Mouse (Mus musculus) olfactory bulb, adult 2 months (tissue): ENCODE results near the gene Wdr62. TPM values are rescaled to one million over a fixed set of nuclear protein-coding genes. Genes with fewer than 3 reads are reported as not detected.
"Not testable (repeated sequence)": the region's sequence is repeated elsewhere in the genome, so short reads cannot be mapped to it uniquely, and the experiment has no call there.

Experiments
- H3K27ac ChIP-seq: fragments of 200-500 bp; 2 replicates; pipeline ENCODE4 v1.5.1; 2012; ENCODE audit warnings: low read depth, low read length; ENCODE audit not compliant: insufficient read depth
- H3K4me1 ChIP-seq: fragments of 200-500 bp; 2 replicates; pipeline ENCODE4 v1.6.1; 2012; ENCODE audit warnings: low read length; ENCODE audit not compliant: control insufficient read depth, insufficient read depth
- H3K4me3 ChIP-seq: fragments of 200-500 bp; 2 replicates; pipeline ENCODE4 v1.5.1; 2012; ENCODE audit warnings: mild to moderate bottlenecking, low read depth, low read length, moderate library complexity; ENCODE audit not compliant: insufficient read depth
- CTCF ChIP-seq: fragments of 200-500 bp; IDR thresholded peaks from 2 replicates; pipeline ENCODE4 v1.5.1; 2012; ENCODE audit warnings: low read depth, mild to moderate bottlenecking, low read length, moderate library complexity; ENCODE audit not compliant: insufficient read depth
- POLR2A ChIP-seq: fragments of 200-500 bp; IDR thresholded peaks from 2 replicates; pipeline ENCODE4 v1.6.1; 2012; ENCODE audit warnings: mild to moderate bottlenecking, low read depth, low read length, moderate library complexity; ENCODE audit not compliant: insufficient read depth
- WGBS: fragments of 180-500 bp; shearing (Covaris S2); methylation state at CpG from one replicate; pipeline ENCODE4 v1.1.7; 2018; 5-methylcytosine and 5-hydroxymethylcytosine counted together
- polyA plus RNA-seq: library from polyadenylated mRNA; stranded (reverse); fragments of >200 nt; gene quantifications from 2 replicates; pipeline ENCODE4 v1.2.4, GENCODE M21; 2012; ENCODE audit warnings: low replicate concordance; ENCODE audit not compliant: missing spikeins, insufficient read depth, insufficient read length

Gene Wdr62
- polyA plus RNA-seq, 1 experiment: not detected

DNA sequence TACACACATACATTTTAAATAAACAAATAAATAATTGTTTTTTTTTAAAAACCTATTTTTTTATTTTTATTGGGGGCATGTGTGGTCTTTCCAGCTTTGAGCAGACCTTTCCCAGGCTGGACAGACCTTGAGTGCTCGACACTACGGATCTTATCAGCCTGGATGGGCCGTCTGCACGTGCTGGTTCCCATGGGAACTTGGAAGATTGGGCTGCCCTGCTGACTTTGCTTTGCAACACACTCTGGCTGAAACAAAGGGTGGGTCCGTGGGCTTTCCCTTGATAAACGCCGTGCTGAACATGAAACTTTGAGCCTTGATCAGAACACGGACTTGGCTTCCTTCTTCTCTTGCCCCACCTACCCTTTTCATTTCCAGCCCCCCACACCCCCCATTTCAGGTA lies 75.8 kb downstream of the Wdr62 start:
- 29% methylated on average over 8 of the region's 8 CpGs for WGBS
- no peak overlapping the region for H3K4me3 ChIP-seq
- TF ChIP-seq CTCF (no peak), POLR2A (no peak)
- no peak overlapping the region for H3K27ac ChIP-seq
- H3K4me1 ChIP-seq: no peaks in the 10 kb centered on the region

DNA sequence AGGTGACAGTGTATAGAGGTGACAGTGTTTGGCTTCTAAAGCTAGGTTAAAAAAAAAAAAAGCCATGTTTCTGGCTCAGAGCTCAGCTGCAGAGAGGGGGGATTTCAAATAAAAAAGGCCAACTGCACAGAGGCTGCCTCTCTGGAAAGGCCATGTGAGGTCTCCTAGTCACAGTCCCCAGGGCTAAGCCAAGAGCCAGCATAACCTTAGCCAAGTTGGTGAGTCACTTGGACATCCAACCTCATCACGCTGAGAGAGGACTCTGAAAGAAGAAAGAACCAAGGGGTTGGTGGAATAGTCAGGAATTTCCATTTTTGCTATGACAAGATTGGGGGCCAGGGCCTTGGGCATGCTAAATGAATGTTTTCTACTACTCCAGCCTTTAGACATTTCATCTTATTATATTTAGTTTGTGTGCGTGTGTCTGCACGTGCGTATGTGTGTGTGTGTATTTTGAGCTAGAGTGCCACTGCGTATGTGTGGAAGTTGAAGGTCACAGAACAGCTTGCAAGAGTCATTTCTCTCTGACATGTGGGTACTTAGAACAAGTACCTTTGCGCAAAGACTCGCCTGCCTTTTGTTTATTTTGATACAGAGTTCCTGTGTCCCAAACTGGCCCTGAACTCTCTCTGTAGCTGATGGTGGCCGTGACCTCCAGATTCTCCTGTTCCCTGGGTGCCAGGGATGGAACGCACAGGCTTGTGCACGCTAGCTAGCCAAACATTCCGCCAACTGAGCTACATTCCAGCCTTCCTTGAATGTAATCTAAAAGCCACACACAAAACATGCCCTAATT lies 77.1 kb downstream of the Wdr62 start:
- 80% methylated on average over 11 of the region's 11 CpGs for WGBS

DNA sequence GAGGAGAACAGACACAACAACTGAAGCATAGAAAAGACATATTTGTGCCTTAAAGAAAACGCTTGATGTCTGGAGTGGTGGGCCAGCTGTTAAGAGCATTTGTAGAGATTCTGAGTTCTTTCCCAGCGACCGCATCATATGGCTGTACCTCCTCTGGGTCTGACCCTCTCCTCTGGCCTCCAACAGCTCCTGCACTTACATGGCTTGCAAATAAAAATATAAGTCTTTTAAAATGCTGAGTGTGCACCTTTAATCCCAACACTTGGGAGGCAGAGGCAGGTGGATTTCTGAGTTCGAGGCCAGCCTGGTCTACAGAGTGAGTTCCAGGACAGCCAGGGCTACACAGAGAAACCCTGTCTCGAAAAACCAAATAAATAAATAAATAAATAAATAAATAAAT lies 79.6 kb downstream of the Wdr62 start:
- not testable (repeated sequence) for H3K4me3 ChIP-seq, H3K4me1 ChIP-seq, H3K27ac ChIP-seq
- 96% methylated on average over 5 of the region's 5 CpGs for WGBS

More for the DNA sequence above, 77.1 kb downstream of the Wdr62 start:
- Histone ChIP-seq H3K4me3 (no peak overlapping the region), H3K27ac (no peak overlapping the region), H3K4me1 (no peaks in the 10 kb centered on the region)
- TF ChIP-seq CTCF (no peak), POLR2A (no peak)

GRCm38 (mm10) chr7:30200200-30200599 lies 80.0 kb downstream of the Wdr62 start:
- no peak overlapping the region for H3K27ac ChIP-seq
- 65% methylated on average over 5 of the region's 5 CpGs for WGBS
- no peaks in the 10 kb centered on the region for H3K4me1 ChIP-seq
- no peak overlapping the region for H3K4me3 ChIP-seq
- no peak for TF ChIP-seq POLR2A
- no peak for TF ChIP-seq CTCF

DNA sequence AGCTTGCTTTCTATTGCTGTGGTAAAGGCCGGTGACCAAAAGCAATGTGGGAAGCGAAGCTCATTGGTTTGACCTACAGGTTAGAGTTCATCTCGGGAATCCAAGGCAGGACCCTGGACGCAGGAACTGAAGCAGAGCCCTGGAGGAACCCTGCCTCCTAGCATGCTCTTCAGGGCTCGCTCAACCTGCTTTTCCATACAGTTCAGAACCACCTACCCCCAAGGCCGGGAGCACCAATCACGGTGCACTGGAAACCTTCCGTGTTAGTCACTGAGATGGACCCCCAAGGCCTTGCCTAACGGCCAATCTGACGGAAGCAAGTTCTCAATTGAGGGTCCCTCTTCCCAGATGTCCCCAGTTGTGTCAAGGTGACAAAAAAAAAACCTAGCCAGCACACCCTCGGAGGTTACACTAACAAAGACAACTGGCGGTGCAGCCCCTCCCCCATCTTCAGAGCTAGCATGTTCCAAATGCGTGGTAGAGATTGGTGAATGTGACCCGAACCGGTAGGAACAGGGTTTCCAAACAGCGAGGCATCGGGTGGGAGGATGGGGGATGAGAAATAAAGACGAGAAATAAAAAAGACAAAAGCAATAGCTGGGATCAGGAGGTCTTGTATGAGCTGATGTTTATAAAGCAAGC lies 80.6 kb downstream of the Wdr62 start:
- H3K27ac ChIP-seq: no peak overlapping the region
- TF ChIP-seq CTCF: no peak
- TF ChIP-seq POLR2A: no peak
- no peak overlapping the region for H3K4me3 ChIP-seq
- H3K4me1 ChIP-seq: no peaks in the 10 kb centered on the region
- 80% methylated on average over 18 of the region's 18 CpGs for WGBS

GRCm38 (mm10) chr7:30198481-30198971 lies 81.7 kb downstream of the Wdr62 start, which contains the start of gene Capns1:
TSS of gene Capns1 (minus strand) at chr7:30198811.
- 1% methylated on average over 8 of the region's 8 CpGs for WGBS
- Histone ChIP-seq H3K4me1 (no peaks in the 10 kb centered on the region), H3K27ac (no peak within 1 kb of the TSS), H3K4me3 (no peak within 1 kb of the TSS)
- TF ChIP-seq POLR2A (no peak), CTCF (0 out of 2 replicates have a peak, but pooled peaks have one; percentile 31)

- WGBS: 75% methylated on average over 5 of the region's 5 CpGs
- H3K4me1 ChIP-seq: peaks cover 7% of the 10 kb centered on the region
- no peak overlapping the region for H3K27ac ChIP-seq
- no peak for TF ChIP-seq CTCF
- no peak for TF ChIP-seq POLR2A
- no peak overlapping the region for H3K4me3 ChIP-seq
Measured at GRCm38 (mm10) chr7:30197592-30198129, 82.6 kb downstream of the Wdr62 start.

DNA sequence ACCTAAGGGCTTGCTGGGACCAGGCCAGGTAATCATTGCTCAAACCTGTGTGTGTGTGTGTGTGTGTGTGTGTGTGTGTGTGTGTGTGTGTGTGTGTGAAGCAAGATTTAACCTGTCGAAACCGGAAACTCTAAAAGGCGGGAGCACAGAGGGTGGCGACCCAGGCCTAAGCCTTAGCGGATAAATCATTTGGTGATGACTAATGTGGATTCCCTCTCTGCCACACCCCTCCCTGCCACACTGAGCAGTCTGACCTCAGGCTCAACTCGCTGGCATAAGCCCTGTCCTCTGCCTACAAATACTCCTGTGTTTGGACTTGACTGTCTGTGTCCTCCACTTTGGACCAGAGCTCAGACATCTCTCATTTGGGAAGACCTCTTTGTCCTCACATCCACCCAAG lies 84.0 kb downstream of the Wdr62 start:
- H3K27ac ChIP-seq: no peak overlapping the region
- WGBS: 73% methylated on average over 6 of the region's 6 CpGs
- H3K4me3 ChIP-seq: no peak overlapping the region
- no peak for TF ChIP-seq POLR2A
- TF ChIP-seq CTCF: no peak
- peaks cover 7% of the 10 kb centered on the region for H3K4me1 ChIP-seq

- Histone ChIP-seq H3K27ac (no peak overlapping the region), H3K4me1 (peaks cover 7% of the 10 kb centered on the region), H3K4me3 (no peak overlapping the region)
- 74% methylated on average over 6 of the region's 6 CpGs for WGBS
- TF ChIP-seq POLR2A: no peak
- TF ChIP-seq CTCF: no peak
Measured at GRCm38 (mm10) chr7:30195461-30195860, 84.8 kb downstream of the Wdr62 start.
